8 mouse cellular contexts compared by ENCODE assay signal in genomic region chr16:23986871-23987270, GRCm38 (mm10). TPM values are rescaled to one million over a fixed set of nuclear protein-coding genes. Genes with fewer than 3 reads are reported as not detected.
DNase-seq lines count a peak whose midpoint lies in the region; ATAC-seq and TF ChIP-seq lines count a peak whose summit lies in the region.

No protein-coding gene starts in this region.

- peak overlapping the region; percentile 76 for H3K4me2 ChIP-seq in forebrain, embryonic 15.5 days (replicated peaks)
- H3K4me2 ChIP-seq in intestine, embryonic 15.5 days (replicated peaks) = peak overlapping the region; percentile 90

- 0 out of 2 replicates have a peak, but pooled peaks cover 6% of the 10 kb centered on the region for H3K27me3 ChIP-seq in forebrain, embryonic 15.5 days
- no peaks in the 10 kb centered on the region for H3K27me3 ChIP-seq in intestine, embryonic 15.5 days (replicated peaks)

- H3K36me3 ChIP-seq in forebrain, embryonic 15.5 days = no peaks in the 10 kb centered on the region
- H3K36me3 ChIP-seq in intestine, embryonic 15.5 days = no peaks in the 10 kb centered on the region

- H3K4me1 ChIP-seq in bone marrow, adult 2 months (ENCODE audit: control insufficient read depth, insufficient read depth, low read length) = peaks cover 5% of the 10 kb centered on the region; the same call in 1 of the 2 replicates
- H3K4me1 ChIP-seq in forebrain, embryonic 15.5 days = peaks cover 70% of the 10 kb centered on the region
- H3K4me1 ChIP-seq in intestine, embryonic 15.5 days (replicated peaks) = peaks cover 10% of the 10 kb centered on the region

- H3K9me3 ChIP-seq in forebrain, embryonic 15.5 days = no peaks in the 10 kb centered on the region
- no peaks in the 10 kb centered on the region for H3K9me3 ChIP-seq in intestine, embryonic 15.5 days

- WGBS in bone marrow, adult 2 months = under 1% methylated on average over 17 of the region's 17 CpGs
- WGBS in forebrain, embryonic 15.5 days = under 1% methylated on average over 17 of the region's 17 CpGs
- WGBS in intestine, embryonic 15.5 days = 2% methylated on average over 17 of the region's 17 CpGs

- peak overlapping the region; percentile 84 for H3K9ac ChIP-seq in forebrain, embryonic 15.5 days (replicated peaks)
- peak overlapping the region; percentile 88 for H3K9ac ChIP-seq in intestine, embryonic 15.5 days

- no peak for DNase-seq in layer of hippocampus, adult 2 months (ENCODE audit: low spot score in 2 of 2)
- DNase-seq in layer of hippocampus, postnatal 10 days (ENCODE audit: low spot score in 2 of 2) = no peak
- peak; percentile 39 for DNase-seq in lung, postnatal 36 days
- peak; percentile 48 to 52 for DNase-seq in thymus, postnatal 10 days (ENCODE audit: low spot score in 2 of 2)
- DNase-seq in layer of hippocampus, adult 8-10 months (ENCODE audit: low spot score in 2 of 2) = no peak

- no peak for ATAC-seq in forebrain, embryonic 15.5 days (replicated peaks)
- ATAC-seq in intestine, embryonic 15.5 days = no peak

- TF ChIP-seq POLR2A in bone marrow, adult 2 months (IDR thresholded peaks at IDR 0.05; ENCODE audit: borderline replicate concordance, control insufficient read depth, low read depth, low read length) = no peak

- peak overlapping the region; percentile 94 for H3K4me3 ChIP-seq in layer of hippocampus, adult 2 months
- H3K4me3 ChIP-seq in bone marrow, adult 2 months (replicated peaks; ENCODE audit: control insufficient read depth, low read depth, low read length) = peak overlapping the region; percentile 90
- peak overlapping the region; percentile 75 for H3K4me3 ChIP-seq in forebrain, embryonic 15.5 days
- peak overlapping the region; percentile 77 for H3K4me3 ChIP-seq in intestine, embryonic 15.5 days (replicated peaks)

- peak overlapping the region; percentile 99 for H3K27ac ChIP-seq in layer of hippocampus, adult 2 months
- peak overlapping the region; percentile 100 for H3K27ac ChIP-seq in bone marrow, adult 2 months (ENCODE audit: control insufficient read depth, insufficient read depth, low read depth, low read length, poor library complexity)
- peak overlapping the region; percentile 99 for H3K27ac ChIP-seq in forebrain, embryonic 15.5 days (replicated peaks)
- H3K27ac ChIP-seq in intestine, embryonic 15.5 days = no peak overlapping the region

- no peak for TF ChIP-seq CTCF in layer of hippocampus, adult 2 months (conservative IDR thresholded peaks at IDR 0.05)
- TF ChIP-seq CTCF in bone marrow, adult 2 months (IDR thresholded peaks at IDR 0.05; ENCODE audit: control insufficient read depth, insufficient read depth, low read length) = no peak

RNA-seq across cellular contexts. Expression of gene Gm37419, which starts 1.4 kb away (rescaled TPM):
- total RNA-seq in layer of hippocampus, adult 2 months (2021) = not detected
- not detected for total RNA-seq in layer of hippocampus, postnatal 10 days (2021)
- not detected in 2 replicates for polyA plus RNA-seq in bone marrow, adult 2 months (2011; ENCODE audit: insufficient read depth, insufficient read length, low replicate concordance, missing spikeins)
- 17.2 TPM in 1 of 2 replicates, not detected in the other for polyA plus RNA-seq in forebrain, embryonic 15.5 days (2015; fragmentation: Nextera tagmentation; extraction: Ambion mirVana)
- polyA plus RNA-seq in intestine, embryonic 15.5 days (2015; fragmentation: Nextera tagmentation; extraction: Ambion mirVana) = not detected in 2 replicates
- not detected for total RNA-seq in layer of hippocampus, adult 8-10 months (2022)

RNA-seq across cellular contexts. Expression of gene Bcl6, which starts 1.8 kb away (rescaled TPM):
- 10 to 100 TPM; 56.8 to 61.5 TPM for total RNA-seq in layer of hippocampus, adult 2 months (2021)
- total RNA-seq in layer of hippocampus, postnatal 10 days (2021) = 10 to 100 TPM; 31.9 to 36.6 TPM
- 6.0 and 17.1 TPM in 2 replicates for polyA plus RNA-seq in bone marrow, adult 2 months (2011; ENCODE audit: insufficient read depth, insufficient read length, low replicate concordance, missing spikeins)
- 1.6 and 2.6 TPM in 2 replicates for polyA plus RNA-seq in forebrain, embryonic 15.5 days (2015; fragmentation: Nextera tagmentation; extraction: Ambion mirVana)
- 0.90 and 0.91 TPM in 2 replicates for polyA plus RNA-seq in intestine, embryonic 15.5 days (2015; fragmentation: Nextera tagmentation; extraction: Ambion mirVana)
- 10 to 100 TPM; 44.9 to 51.7 (median 49.1) TPM for total RNA-seq in layer of hippocampus, adult 8-10 months (2022)

RNA-seq across cellular contexts. Expression of gene Rtp2, which starts 54.7 kb away (rescaled TPM):
- total RNA-seq in layer of hippocampus, adult 2 months (2021) = under 1 TPM; 0.32 to 0.54 TPM
- total RNA-seq in layer of hippocampus, postnatal 10 days (2021) = 1 to 10 TPM in 1 of 2 experiments, under 1 TPM in 1; 0.82 to 1.1 TPM
- not detected in 2 replicates for polyA plus RNA-seq in bone marrow, adult 2 months (2011; ENCODE audit: insufficient read depth, insufficient read length, low replicate concordance, missing spikeins)
- not detected in 2 replicates for polyA plus RNA-seq in forebrain, embryonic 15.5 days (2015; fragmentation: Nextera tagmentation; extraction: Ambion mirVana)
- polyA plus RNA-seq in intestine, embryonic 15.5 days (2015; fragmentation: Nextera tagmentation; extraction: Ambion mirVana) = not detected in 2 replicates
- total RNA-seq in layer of hippocampus, adult 8-10 months (2022) = under 1 TPM; 0.30 to 0.76 (median 0.47) TPM

Comparison
In these comparisons a context has a peak if more than half of its experiments do, and no peak if none do; other contexts are left out.
1. DNase-seq: peak in lung, postnatal 36 days (single experiment) and thymus, postnatal 10 days (2 of 2); none in layer of hippocampus, adult 2 months (0 of 2), layer of hippocampus, postnatal 10 days (0 of 2) and layer of hippocampus, adult 8-10 months (0 of 2).
2. Peak in every context shown above with its lines, with median percentiles within 50 percentile points of each other: H3K4me3 ChIP-seq.